Mouse (Mus musculus) heart, adult 2 months (tissue): ENCODE results near the gene Avpr1b.

Experiments
- CTCF ChIP-seq: fragments of 200-600 bp; IDR thresholded peaks from 2 replicates; pipeline ENCODE4 v1.8.1; 2022; ENCODE audit warnings: antibody characterized with exemption, mild to moderate bottlenecking, moderate library complexity
- EP300 ChIP-seq: fragments of 200-500 bp; IDR thresholded peaks from 2 replicates; pipeline ENCODE4 v1.6.1; 2011; ENCODE audit warnings: low read depth, low read length, control low read depth; ENCODE audit not compliant: insufficient read depth

- TF ChIP-seq EP300 (no peak), CTCF (peak; percentile 29; the same call in 1 of the 2 replicates)
These were observed 1.3 kb downstream of the Avpr1b start for GRCm38 (mm10) chr1:131600314-131600713.
